Mouse (Mus musculus) heart, adult 8-10 months (tissue): ENCODE data around the gene Hs6st1. TPM values are rescaled to one million over a fixed set of nuclear protein-coding genes. Genes with fewer than 3 reads are reported as not detected.
A peak's percentile ranks its signal among the peaks of the same experiment; 100 is the strongest.

Experiments used
- DNase-seq: peaks from one replicate; pipeline ENCODE4 v3.0.0; 2022; ENCODE audit warnings: low spot score
- microRNA-seq: library from miRNA; unstranded; fragments of <30 nt; microRNA quantifications from one replicate; pipeline ENCODE4 v1.2.0, GENCODE M21; 2022
- total RNA-seq, 4 experiments: library from RNA; stranded (reverse); gene quantifications; 2 replicates each; pipeline ENCODE4 v1.2.4; 2022

The Hs6st1 gene
- total RNA-seq, 4 experiments from 2014 or later, result 20.3 to 24.4 (median 21.2) TPM

- peak; percentile 39 for DNase-seq
Measured at GRCm38 (mm10) chr1:36129126-36129525, 60.9 kb downstream of the Hs6st1 start.

- no peak for DNase-seq
Measured at GRCm38 (mm10) chr1:36129881-36130280, 61.7 kb downstream of the Hs6st1 start.

GRCm38 (mm10) chr1:36130307-36131035, 62.3 kb downstream of the Hs6st1 start:
- DNase-seq, result peak; percentile 16

GRCm38 (mm10) chr1:36131154-36131553, 63.0 kb downstream of the Hs6st1 start:
- DNase-seq, result no peak

GRCm38 (mm10) chr1:36131766-36132165, 63.6 kb downstream of the Hs6st1 start:
- no peak for DNase-seq

GRCm38 (mm10) chr1:36132211-36132610, 64.0 kb downstream of the Hs6st1 start:
- DNase-seq, result no peak

GRCm38 (mm10) chr1:36133041-36133440, 64.8 kb downstream of the Hs6st1 start:
- no peak for DNase-seq

GRCm38 (mm10) chr1:36133647-36134046, 65.4 kb downstream of the Hs6st1 start:
- DNase-seq, result peak; percentile 20

GRCm38 (mm10) chr1:36134584-36134983, 66.4 kb downstream of the Hs6st1 start:
- DNase-seq, result peak; percentile 78

GRCm38 (mm10) chr1:36140311-36140710, 72.1 kb downstream of the Hs6st1 start:
- DNase-seq, result no peak

- no peak for DNase-seq
Measured at GRCm38 (mm10) chr1:36145050-36145449, 76.8 kb downstream of the Hs6st1 start.

- DNase-seq, result no peak
Measured at GRCm38 (mm10) chr1:36148809-36149208, 80.6 kb downstream of the Hs6st1 start.

- no peak for DNase-seq
Measured at GRCm38 (mm10) chr1:36149411-36149810, 81.2 kb downstream of the Hs6st1 start.

Small RNA genes within 50 kb of the gene (microRNA-seq; reads per million reads assigned to microRNA genes)
- not detected for gene Mir6897

Other genes starting within 250 kb of the Hs6st1 start
- 10 to 100 TPM; 26.8 to 31.9 (median 28.4) TPM for gene Uggt1, start 176.3 kb downstream of the Hs6st1 start, total RNA-seq
- 1 to 10 TPM; 2.0 to 4.4 (median 2.8) TPM for gene Neurl3, start 206.3 kb downstream of the Hs6st1 start, total RNA-seq
- 10 to 100 TPM in 2 of 4 experiments, 1 to 10 TPM in 2; 4.7 to 16.6 (median 9.9) TPM for gene Arid5a, start 239.3 kb downstream of the Hs6st1 start, total RNA-seq